Mouse (Mus musculus) stomach, postnatal 0 days (tissue): ENCODE measurements around the gene Dnmt3b. TPM values are rescaled to one million over a fixed set of nuclear protein-coding genes. Genes with fewer than 3 reads are reported as not detected.

Experiments used
- ATAC-seq: fragments of 200-750 bp; cut with Nextera tagmentation; 2 replicates; pipeline ENCODE4 v1.8.0; 2017; ENCODE audit not compliant: low FRiP score, low TSS enrichment
- DNase-seq: peaks from one replicate; pipeline ENCODE4 v3.0.0-alpha.2; 2016; ENCODE audit warnings: low spot score
- H3K27ac ChIP-seq: fragments of 300-500 bp; sonication (generic); replicated peaks from 2 replicates; pipeline ENCODE4 v1.5.1; 2014; ENCODE audit warnings: mild to moderate bottlenecking, control low read depth
- H3K27me3 ChIP-seq: fragments of 300-500 bp; sonication (generic); 2 replicates; pipeline ENCODE4 v1.6.1; 2014; ENCODE audit warnings: low read length; ENCODE audit not compliant: control insufficient read depth, insufficient read depth
- H3K36me3 ChIP-seq: fragments of 300-500 bp; sonication (generic); 2 replicates; pipeline ENCODE4 v1.6.1; 2014; ENCODE audit warnings: low read length, mixed read lengths; ENCODE audit not compliant: control insufficient read depth, insufficient read depth
- H3K4me1 ChIP-seq: fragments of 300-500 bp; sonication (generic); replicated peaks from 2 replicates; pipeline ENCODE4 v1.6.1; 2014; ENCODE audit warnings: antibody characterized with exemption; ENCODE audit not compliant: control insufficient read depth, insufficient read depth
- H3K4me2 ChIP-seq: fragments of 300-500 bp; sonication (generic); replicated peaks from 2 replicates; pipeline ENCODE4 v1.6.1; 2014; ENCODE audit warnings: low read depth, mild to moderate bottlenecking, control low read depth, moderate library complexity
- H3K4me3 ChIP-seq: fragments of 300-500 bp; sonication (generic); 2 replicates; pipeline ENCODE4 v1.5.1; 2014; ENCODE audit warnings: low read depth, low read length, control low read depth
- H3K9ac ChIP-seq: fragments of 300-500 bp; sonication (generic); 2 replicates; pipeline ENCODE4 v1.6.1; 2014; ENCODE audit warnings: mild to moderate bottlenecking, low read length, control low read depth, mixed read lengths
- H3K9me3 ChIP-seq: fragments of 300-500 bp; sonication (generic); 2 replicates; pipeline ENCODE4 v1.6.1; 2016; ENCODE audit warnings: low read length; ENCODE audit not compliant: control insufficient read depth
- CTCF ChIP-seq: IDR thresholded peaks from 2 replicates; pipeline ENCODE4 v1.5.1; 2016; ENCODE audit warnings: antibody characterized with exemption, low read depth, mild to moderate bottlenecking, moderate library complexity
- EP300 ChIP-seq: optimal IDR thresholded peaks from 2 replicates; pipeline ENCODE3; 2016; ENCODE audit warnings: antibody characterized with exemption
- WGBS: fragments of 180-500 bp; shearing (Covaris S2); extraction: QIAGEN DNeasy Blood & Tissue Kit; methylation state at CpG from one replicate; pipeline ENCODE4 v1.1.7; 2014; 5-methylcytosine and 5-hydroxymethylcytosine counted together
- polyA plus RNA-seq: library from polyadenylated mRNA; unstranded; fragments of >200 nt; fragmentation: Nextera tagmentation; extraction: Ambion mirVana; gene quantifications from 2 replicates; pipeline ENCODE4 v1.2.1, GENCODE M21; 2015

Dnmt3b gene
- 2.6 and 3.0 TPM in 2 replicates for polyA plus RNA-seq

GRCm38 (mm10) chr2:153649298-153650013 is at the start of gene Dnmt3b:
Gene Dnmt3b, plus strand, starts transcription at chr2:153649450.
- H3K36me3 ChIP-seq = no peaks in the 10 kb centered on the region
- under 1% methylated on average over 78 of the region's 93 CpGs for WGBS
- peak within 1 kb of the TSS; percentile 98 for H3K4me2 ChIP-seq

GRCm38 (mm10) chr2:153600021-153600666 is 49.1 kb upstream of the Dnmt3b start:
- Histone ChIP-seq H3K36me3 (no peaks in the 10 kb centered on the region), H3K9ac (no peak overlapping the region), H3K4me1 (no peaks in the 10 kb centered on the region), H3K27me3 (no peaks in the 10 kb centered on the region), H3K4me2 (no peak overlapping the region), H3K4me3 (no peak overlapping the region), H3K27ac (0 out of 2 replicates have a peak overlapping the region, but pooled peaks have one; percentile 8), H3K9me3 (no peaks in the 10 kb centered on the region)
- ATAC-seq = peak; percentile 81
- TF ChIP-seq CTCF (peak; percentile 79), EP300 (no peak)
- WGBS = 62% methylated on average over 6 of the region's 6 CpGs
- peak; percentile 65 for DNase-seq

More at GRCm38 (mm10) chr2:153649298-153650013, at the start of gene Dnmt3b:
- Histone ChIP-seq H3K9me3 (no peaks in the 10 kb centered on the region), H3K27me3 (no peaks in the 10 kb centered on the region), H3K4me1 (no peaks in the 10 kb centered on the region; the same call in 1 of the 2 replicates), H3K4me3 (peak within 1 kb of the TSS; percentile 74), H3K27ac (no peak within 1 kb of the TSS), H3K9ac (peak within 1 kb of the TSS; percentile 77)
- ATAC-seq = peak; percentile 85
- DNase-seq = peak; percentile 68
- TF ChIP-seq CTCF (peak; percentile 19; the same call in 1 of the 2 replicates), EP300 (no peak)

GRCm38 (mm10) chr2:153600667-153601648 is 48.3 kb upstream of the Dnmt3b start:
- ATAC-seq (peak; percentile 56; the same call in 1 of the 2 replicates), DNase-seq (peak; percentile 71)
- no peak overlapping the region for H3K9ac ChIP-seq
- no peaks in the 10 kb centered on the region for H3K36me3 ChIP-seq
- no peak for TF ChIP-seq CTCF
- TF ChIP-seq EP300 = no peak
- H3K27ac ChIP-seq = 0 out of 2 replicates have a peak overlapping the region, but pooled peaks have one; percentile 8
- no peak overlapping the region for H3K4me3 ChIP-seq
- WGBS = 50% methylated on average over 16 of the region's 16 CpGs
- H3K9me3 ChIP-seq = no peaks in the 10 kb centered on the region
- no peaks in the 10 kb centered on the region for H3K4me1 ChIP-seq
- no peak overlapping the region for H3K4me2 ChIP-seq
- H3K27me3 ChIP-seq = no peaks in the 10 kb centered on the region

- H3K4me3 ChIP-seq = no peak overlapping the region
- 39% methylated on average over 4 of the region's 4 CpGs for WGBS
- H3K9me3 ChIP-seq = no peaks in the 10 kb centered on the region
- H3K36me3 ChIP-seq = no peaks in the 10 kb centered on the region
- H3K9ac ChIP-seq = no peak overlapping the region
- H3K27ac ChIP-seq = no peak overlapping the region
- ATAC-seq (no peak), DNase-seq (no peak)
- no peaks in the 10 kb centered on the region for H3K27me3 ChIP-seq
- peak; percentile 51 for TF ChIP-seq CTCF
- no peak for TF ChIP-seq EP300
- no peak overlapping the region for H3K4me2 ChIP-seq
- no peaks in the 10 kb centered on the region for H3K4me1 ChIP-seq
These were observed 45.5 kb upstream of the Dnmt3b start for GRCm38 (mm10) chr2:153603724-153604123.

- no peak overlapping the region for H3K27ac ChIP-seq
- no peaks in the 10 kb centered on the region for H3K36me3 ChIP-seq
- H3K4me3 ChIP-seq = no peak overlapping the region
- no peaks in the 10 kb centered on the region for H3K27me3 ChIP-seq
- ATAC-seq = no peak
- TF ChIP-seq CTCF (peak; percentile 47), EP300 (no peak)
- H3K4me1 ChIP-seq = 0 out of 2 replicates have a peak, but pooled peaks cover 3% of the 10 kb centered on the region
- H3K4me2 ChIP-seq = no peak overlapping the region
- 85% methylated on average over 3 of the region's 3 CpGs for WGBS
- H3K9me3 ChIP-seq = no peaks in the 10 kb centered on the region
- H3K9ac ChIP-seq = no peak overlapping the region
- no peak for DNase-seq
These were observed 42.8 kb upstream of the Dnmt3b start for GRCm38 (mm10) chr2:153606421-153606820.
